Mouse (Mus musculus) CH12.LX (cell line): ENCODE data around the gene Sergef. TPM values are rescaled to one million over a fixed set of nuclear protein-coding genes. Genes with fewer than 3 reads are reported as not detected.

ENCODE experiments used
- DNase-seq: peaks from one replicate; pipeline ENCODE4 v3.0.0-alpha.2; 2013; ENCODE audit errors: extremely low read depth
- H3K27ac ChIP-seq: 2 replicates; pipeline ENCODE4 v1.5.1; 2012; ENCODE audit warnings: low read depth, mild to moderate bottlenecking, control low read depth, moderate library complexity; ENCODE audit not compliant: insufficient read depth
- H3K27me3 ChIP-seq: replicated peaks from 2 replicates; pipeline ENCODE3; 2012; ENCODE audit warnings: inconsistent platforms
- H3K36me3 ChIP-seq, 2 experiments: replicated peaks in 1 of 2; 2 replicates each; pipeline versions ENCODE3 to v1.6.1; 2012; ENCODE audit warnings: inconsistent platforms in 1 of 2, low read length in 1 of 2, mild to moderate bottlenecking in 1 of 2, mixed read lengths in 1 of 2, moderate library complexity in 1 of 2; ENCODE audit not compliant: control insufficient read depth in 1 of 2, insufficient read depth in 1 of 2
- H3K4me1 ChIP-seq, 2 experiments: 2 replicates each; pipeline ENCODE4 v1.6.1; 2012; ENCODE audit warnings: inconsistent platforms in 1 of 2, moderate library complexity in 1 of 2; ENCODE audit not compliant: insufficient read depth in 2 of 2, control insufficient read depth in 1 of 2
- H3K4me2 ChIP-seq: 2 replicates; pipeline ENCODE4 v1.6.1; 2012; ENCODE audit warnings: low read depth, mild to moderate bottlenecking, control low read depth; ENCODE audit not compliant: poor library complexity, insufficient read depth, severe bottlenecking
- H3K4me3 ChIP-seq, 3 experiments: fragments of 150-350 bp in 1 of 3; sonication (generic) in 1 of 3; replicated peaks in 1 of 3; 2 replicates each; pipeline versions ENCODE3 to v1.5.1; 2011 to 2012; ENCODE audit warnings: low read depth in 2 of 3, low read length in 2 of 3, mild to moderate bottlenecking in 2 of 3, moderate library complexity in 2 of 3, control low read depth in 1 of 3, improper control_type of control experiment in 1 of 3, inconsistent platforms in 1 of 3, mixed read lengths in 1 of 3; ENCODE audit not compliant: poor library complexity in 1 of 3
- H3K79me2 ChIP-seq: replicated peaks from 2 replicates; pipeline ENCODE4 v1.6.1; 2012; ENCODE audit warnings: mild to moderate bottlenecking, moderate library complexity; ENCODE audit not compliant: control insufficient read depth, poor library complexity, insufficient read depth, severe bottlenecking; ENCODE audit errors: extremely low read depth
- H3K9ac ChIP-seq: 2 replicates; pipeline ENCODE4 v1.6.1; 2012; ENCODE audit warnings: low read depth, mild to moderate bottlenecking, control low read depth, moderate library complexity; ENCODE audit not compliant: insufficient read depth
- H3K9me3 ChIP-seq: replicated peaks from 2 replicates; pipeline ENCODE3; 2012; ENCODE audit warnings: low read length, inconsistent platforms, mixed read lengths
- BHLHE40 ChIP-seq: IDR thresholded peaks from 2 replicates; pipeline ENCODE4 v1.6.1; 2011; ENCODE audit warnings: mild to moderate bottlenecking, low read depth, low read length, improper control_type of control experiment
- CHD1 ChIP-seq: IDR thresholded peaks from 2 replicates; pipeline ENCODE4 v1.6.1; 2012; ENCODE audit warnings: low read depth, low read length, improper control_type of control experiment, inconsistent platforms
- CHD2 ChIP-seq: IDR thresholded peaks from 2 replicates; pipeline ENCODE4 v1.6.1; 2011; ENCODE audit warnings: low read length, improper control_type of control experiment
- CTCF ChIP-seq, 2 experiments: IDR thresholded peaks in 1 of 2; conservative IDR thresholded peaks in 1 of 2; 2 replicates each; pipeline ENCODE4 v1.5.1; 2011 to 2012; ENCODE audit warnings: low read depth in 2 of 2, low read length in 2 of 2, improper control_type of control experiment in 1 of 2, inconsistent platforms in 1 of 2, mild to moderate bottlenecking in 1 of 2, moderate library complexity in 1 of 2
- ELF1 ChIP-seq: IDR thresholded peaks from 2 replicates; pipeline ENCODE4 v1.6.1; 2014; ENCODE audit warnings: low read depth, mild to moderate bottlenecking, inconsistent platforms, low read length, improper control_type of control experiment
- ETS1 ChIP-seq: conservative IDR thresholded peaks from 2 replicates; pipeline ENCODE4 v1.6.1; 2012; ENCODE audit warnings: low read depth, mild to moderate bottlenecking, inconsistent platforms, low read length, improper control_type of control experiment, moderate library complexity
- HCFC1 ChIP-seq: IDR thresholded peaks from 2 replicates; pipeline ENCODE4 v1.6.1; 2012; ENCODE audit warnings: low read depth, mild to moderate bottlenecking, inconsistent platforms, low read length, improper control_type of control experiment
- IRF4 ChIP-seq: IDR thresholded peaks from 2 replicates; pipeline ENCODE4 v1.6.1; 2014; ENCODE audit warnings: low read depth, mild to moderate bottlenecking, inconsistent platforms, low read length, improper control_type of control experiment
- JUN ChIP-seq: IDR thresholded peaks from 2 replicates; pipeline ENCODE4 v1.6.1; 2011; ENCODE audit warnings: low read depth, mild to moderate bottlenecking, low read length, improper control_type of control experiment, moderate library complexity; ENCODE audit not compliant: insufficient read depth
- JUND ChIP-seq: conservative IDR thresholded peaks from 2 replicates; pipeline ENCODE4 v1.6.1; 2011; ENCODE audit warnings: low read depth, low read length, improper control_type of control experiment
- MAFK ChIP-seq: IDR thresholded peaks from 2 replicates; pipeline ENCODE4 v1.6.1; 2011; ENCODE audit warnings: low read length, improper control_type of control experiment; ENCODE audit not compliant: insufficient replicate concordance
- MAX ChIP-seq: IDR thresholded peaks from 2 replicates; pipeline ENCODE4 v1.6.1; 2011; ENCODE audit warnings: low read length, improper control_type of control experiment
- MAZ ChIP-seq: IDR thresholded peaks from 2 replicates; pipeline ENCODE4 v1.6.1; 2012; ENCODE audit warnings: low read depth, mild to moderate bottlenecking, inconsistent platforms, low read length, improper control_type of control experiment, moderate library complexity
- MEF2A ChIP-seq: IDR thresholded peaks from 2 replicates; pipeline ENCODE4 v1.6.1; 2014; ENCODE audit warnings: low read depth, mild to moderate bottlenecking, inconsistent platforms, low read length, improper control_type of control experiment, borderline replicate concordance
- NELFE ChIP-seq: IDR thresholded peaks from 2 replicates; pipeline ENCODE4 v1.6.1; 2011; ENCODE audit warnings: low read depth, low read length, improper control_type of control experiment
- NRF1 ChIP-seq: IDR thresholded peaks from 2 replicates; pipeline ENCODE4 v1.6.1; 2014; ENCODE audit warnings: low read depth, mild to moderate bottlenecking, inconsistent platforms, low read length, improper control_type of control experiment, moderate library complexity
- POLR2A ChIP-seq: IDR thresholded peaks from 2 replicates; pipeline ENCODE4 v1.6.1; 2011; ENCODE audit warnings: low read depth, mild to moderate bottlenecking, improper control_type of control experiment, low read length
- SIN3A ChIP-seq: IDR thresholded peaks from 2 replicates; pipeline ENCODE4 v1.6.1; 2012; ENCODE audit warnings: low read length, improper control_type of control experiment, inconsistent platforms
- TCF12 ChIP-seq: IDR thresholded peaks from 2 replicates; pipeline ENCODE4 v1.6.1; 2014; ENCODE audit warnings: low read depth, mild to moderate bottlenecking, inconsistent platforms, low read length, improper control_type of control experiment
- ZMIZ1 ChIP-seq: IDR thresholded peaks from 2 replicates; pipeline ENCODE4 v1.6.1; 2012; ENCODE audit warnings: low read depth, mild to moderate bottlenecking, inconsistent platforms, low read length, improper control_type of control experiment
- dilution Hi-C: fragments of 300-500 bp; cut with MboI; formaldehyde crosslinking; loops from 2 replicates; pipeline ENCODE4 v1.14.3; 2020; ENCODE audit warnings: low sequenced_read_pairs; ENCODE audit not compliant: extremely low pct_unique_long_range_greater_than_20kb, extremely low pct_ligation_motif_present
- in situ Hi-C: fragments of 300-500 bp; cut with MboI; formaldehyde crosslinking; loops from 3 replicates; pipeline ENCODE4 v1.14.3; 2019; ENCODE audit warnings: low sequenced_read_pairs, low pct_ligation_motif_present, low pct_unique_long_range_greater_than_20kb, mixed read lengths
- polyA plus RNA-seq: library from polyadenylated mRNA; unstranded; fragments of >175 nt; gene quantifications from 2 replicates; pipeline ENCODE4 v1.2.1, GENCODE M21; 2012; ENCODE audit warnings: low read depth; ENCODE audit not compliant: insufficient read length
- total RNA-seq, 2 experiments: library from RNA; depleted of rRNA; stranded (reverse); fragments of 300-350 nt in 1 of 2; fragments of >200 nt in 1 of 2; gene quantifications; 2 replicates each; pipeline ENCODE4 v1.2.3; 2012 to 2014

Gene Sergef
- total RNA-seq (2012; rRNA removed) (13.8 and 14.1 TPM in 2 replicates), total RNA-seq (2014; rRNA removed) (13.0 and 16.3 TPM in 2 replicates), polyA plus RNA-seq (17.9 and 18.0 TPM in 2 replicates)

- H3K9ac ChIP-seq = peak within 1 kb of the TSS; percentile 64
- peaks cover 11% of the 10 kb centered on the region for H3K27me3 ChIP-seq
- dilution Hi-C loops (no loop called here), in situ Hi-C loops (no loop called here)
- no peaks in the 10 kb centered on the region for H3K79me2 ChIP-seq
- H3K27ac ChIP-seq = no peak within 1 kb of the TSS
- peak within 1 kb of the TSS; percentile 79 to 95 (median 86) for H3K4me3 ChIP-seq
- H3K4me1 ChIP-seq = peaks cover 0 to 25% of the 10 kb centered on the region in 2 experiments; a peak in 2 of 4 replicates
- peak within 1 kb of the TSS; percentile 95 for H3K4me2 ChIP-seq
- TF ChIP-seq ZMIZ1 (peak; percentile 73), POLR2A (peak; percentile 88; the same call in 1 of the 2 replicates), IRF4 (peak; percentile 15; the same call in 1 of the 2 replicates), SIN3A (0 out of 2 replicates have a peak, but pooled peaks have one; percentile 34), MEF2A (no peak), CHD2 (no peak), ELF1 (peak; percentile 93), NELFE (peak; percentile 89), ETS1 (no peak), MAZ (0 out of 2 replicates have a peak, but pooled peaks have one; percentile 17), NRF1 (peak; percentile 63; the same call in 1 of the 2 replicates), MAX (no peak; the same call in 1 of the 2 replicates), MAFK (no peak), JUN (no peak), CTCF (conservative IDR thresholded peaks at IDR 0.05 in 1 of 2, IDR thresholded peaks at IDR 0.05 in 1 of 2; ENCODE audit: low read depth in 2 of 2, low read length in 2 of 2) (no peak)
- no peaks in the 10 kb centered on the region for H3K9me3 ChIP-seq
- DNase-seq = peak; percentile 84
- peaks cover 0 to 22% of the 10 kb centered on the region in 2 experiments for H3K36me3 ChIP-seq
These were observed at the start of gene Sergef for GRCm38 (mm10) chr7:46639692-46640031. Gene Sergef, minus strand, starts transcription at chr7:46639807.

- dilution Hi-C loops = no loop called here
- H3K4me1 ChIP-seq = peaks cover 3 to 35% of the 10 kb centered on the region in 2 experiments; a peak in 3 of 4 replicates
- in situ Hi-C loops = no loop called here
- no peaks in the 10 kb centered on the region for H3K79me2 ChIP-seq
- peak; percentile 56 for DNase-seq
- H3K27ac ChIP-seq = no peak overlapping the region
- H3K9ac ChIP-seq = no peak overlapping the region
- peaks cover 24 to 35% of the 10 kb centered on the region in 2 experiments for H3K36me3 ChIP-seq
- no peak overlapping the region for H3K4me2 ChIP-seq
- peak; percentile 94 for TF ChIP-seq BHLHE40
- no peak for TF ChIP-seq IRF4
- no peak for TF ChIP-seq CHD1
- peak; percentile 74 for TF ChIP-seq HCFC1
- peak; percentile 44; the same call in 1 of the 2 replicates for TF ChIP-seq ELF1
- no peak for TF ChIP-seq POLR2A
- no peak for TF ChIP-seq TCF12
- TF ChIP-seq JUND = no peak
- TF ChIP-seq MAFK = no peak
- TF ChIP-seq MAX = no peak; the same call in 1 of the 2 replicates
- no peaks in the 10 kb centered on the region for H3K27me3 ChIP-seq
- H3K4me3 ChIP-seq = no peak overlapping the region
- H3K9me3 ChIP-seq = no peaks in the 10 kb centered on the region
These were observed 47.2 kb upstream of the Sergef start for GRCm38 (mm10) chr7:46686827-46687226.
